Mouse (Mus musculus): ENCODE measurements around the gene Unc5c. TPM values are rescaled to one million over a fixed set of nuclear protein-coding genes. Genes with fewer than 3 reads are reported as not detected.

Unc5c gene
- total and polyA plus RNA-seq, 3 experiments: not detected

DNA sequence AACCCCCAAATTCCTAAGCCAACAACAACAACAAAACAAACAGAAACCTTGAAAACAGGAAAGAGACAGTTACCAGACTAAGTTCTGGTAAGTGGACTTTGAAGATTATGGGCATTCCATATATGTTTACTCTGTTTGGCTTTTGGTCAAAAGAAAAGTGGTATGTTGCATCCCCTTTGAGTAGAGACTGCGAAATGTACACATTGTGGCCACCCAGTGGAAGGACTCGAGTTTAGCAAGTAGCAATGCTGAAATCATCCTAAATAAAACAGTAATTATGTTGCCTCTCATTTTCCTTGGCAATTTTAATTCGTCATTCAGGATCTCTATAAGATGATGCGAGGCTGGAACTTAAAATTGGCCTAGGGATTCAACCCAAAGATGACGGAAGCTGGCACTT lies 8.2 kb downstream of the Unc5c start:
- Histone ChIP-seq H3K79me2 (ENCODE audit: control insufficient read depth, insufficient read depth, low read length, poor library complexity) (no peaks in the 10 kb centered on the region), H3K4me1 (ENCODE audit: control insufficient read depth in 1 of 2, insufficient read depth in 2 of 2, low read length in 2 of 2) (peaks cover 0 to under 1% of the 10 kb centered on the region in 2 experiments; a peak in 1 of 4 replicates), H3K36me3 (ENCODE audit: control insufficient read depth in 1 of 2, insufficient read depth in 2 of 2, low read length in 2 of 2) (no peaks in the 10 kb centered on the region), H3K27ac (ENCODE audit: control insufficient read depth, low read depth, low read length) (no peak overlapping the region), H3K27me3 (ENCODE audit: control insufficient read depth in 1 of 2, insufficient read depth in 2 of 2, low read length in 2 of 2) (no peaks in the 10 kb centered on the region), H3K9me3 (replicated peaks; ENCODE audit: insufficient read depth, low read length) (no peaks in the 10 kb centered on the region), H3K4me3 (ENCODE audit: control insufficient read depth in 1 of 2, insufficient read depth in 1 of 2, low read depth in 2 of 2, low read length in 2 of 2) (no peak overlapping the region), H3K9ac (ENCODE audit: control insufficient read depth, low read depth, low read length, poor library complexity, severe bottlenecking) (no peak overlapping the region)
- 0 out of 6 replicates have a peak, but pooled peaks of 1 of the 3 experiments have one; percentile 4 for TF ChIP-seq CTCF (IDR thresholded peaks at IDR 0.05 in 2 of 3, conservative IDR thresholded peaks at IDR 0.05 in 1 of 3; ENCODE audit: control insufficient read depth in 1 of 3, insufficient read depth in 1 of 3, low read depth in 2 of 3, low read length in 3 of 3, poor library complexity in 1 of 3, severe bottlenecking in 1 of 3)
- TF ChIP-seq ZC3H11A (IDR thresholded peaks at IDR 0.05; ENCODE audit: low read depth, low read length): 0 out of 2 replicates have a peak, but pooled peaks have one; percentile 16
- TF ChIP-seq RAD21 (IDR thresholded peaks at IDR 0.05; ENCODE audit: low read depth, low read length): peak; percentile 23
- no peak for TF ChIP-seq POLR2AphosphoS2 (IDR thresholded peaks at IDR 0.05; ENCODE audit: low read length)
- TF ChIP-seq MAX (IDR thresholded peaks at IDR 0.05; ENCODE audit: low read length): no peak
- TF ChIP-seq SMC3 (IDR thresholded peaks at IDR 0.05; ENCODE audit: low read depth, low read length): no peak; the same call in 1 of the 2 replicates
- no peak for DNase-seq (ENCODE audit: low read depth, low spot score)

DNA sequence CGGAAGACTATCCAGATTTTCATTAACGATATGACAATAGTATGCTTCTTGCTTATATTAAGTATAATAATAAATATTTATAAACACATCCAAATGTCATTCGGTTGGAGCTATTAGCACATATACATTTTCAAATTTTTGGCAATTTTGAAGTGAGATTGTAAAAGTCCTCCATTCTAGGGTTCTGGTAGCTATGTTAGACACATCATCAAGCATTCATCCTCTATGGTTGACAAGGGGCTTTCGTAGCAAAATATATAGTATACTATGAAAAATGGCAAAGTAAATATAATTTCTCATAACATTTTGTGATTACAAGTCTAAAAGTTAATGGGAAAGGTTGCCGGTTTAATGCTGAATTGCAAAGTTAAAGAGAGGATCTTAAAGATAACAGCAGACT lies 10.4 kb downstream of the Unc5c start:
- no peaks in the 10 kb centered on the region for H3K79me2 ChIP-seq (ENCODE audit: control insufficient read depth, insufficient read depth, low read length, poor library complexity)
- H3K36me3 ChIP-seq (ENCODE audit: control insufficient read depth in 1 of 2, insufficient read depth in 2 of 2, low read length in 2 of 2): no peaks in the 10 kb centered on the region
- no peak for DNase-seq (ENCODE audit: low read depth, low spot score)
- no peak overlapping the region for H3K27ac ChIP-seq (ENCODE audit: control insufficient read depth, low read depth, low read length)
- no peaks in the 10 kb centered on the region for H3K27me3 ChIP-seq (ENCODE audit: control insufficient read depth in 1 of 2, insufficient read depth in 2 of 2, low read length in 2 of 2)
- no peaks in the 10 kb centered on the region for H3K4me1 ChIP-seq (ENCODE audit: control insufficient read depth in 1 of 2, insufficient read depth in 2 of 2, low read length in 2 of 2)
- H3K9ac ChIP-seq (ENCODE audit: control insufficient read depth, low read depth, low read length, poor library complexity, severe bottlenecking): no peak overlapping the region
- no peaks in the 10 kb centered on the region for H3K9me3 ChIP-seq (replicated peaks; ENCODE audit: insufficient read depth, low read length)
- no peak overlapping the region for H3K4me3 ChIP-seq (ENCODE audit: control insufficient read depth in 1 of 2, insufficient read depth in 1 of 2, low read depth in 2 of 2, low read length in 2 of 2)
- TF ChIP-seq NRF1 (IDR thresholded peaks at IDR 0.05; ENCODE audit: insufficient read depth, low read depth, low read length, poor library complexity, severe bottlenecking) (no peak), GABPA (IDR thresholded peaks at IDR 0.05; ENCODE audit: low read depth, low read length) (no peak), JUND (IDR thresholded peaks at IDR 0.05; ENCODE audit: low read depth, low read length) (no peak), HCFC1 (IDR thresholded peaks at IDR 0.05; ENCODE audit: low read depth, low read length) (no peak), NELFE (IDR thresholded peaks at IDR 0.05; ENCODE audit: low read depth, low read length) (no peak), CHD1 (IDR thresholded peaks at IDR 0.05; ENCODE audit: low read depth, low read length) (no peak), RCOR1 (IDR thresholded peaks at IDR 0.05; ENCODE audit: low read depth, low read length) (no peak), ZKSCAN1 (IDR thresholded peaks at IDR 0.05; ENCODE audit: low read depth, low read length) (no peak), ETS1 (IDR thresholded peaks at IDR 0.05; ENCODE audit: low read depth, low read length) (no peak), POLR2AphosphoS2 (IDR thresholded peaks at IDR 0.05; ENCODE audit: low read length) (no peak), USF2 (IDR thresholded peaks at IDR 0.05; ENCODE audit: borderline replicate concordance in 1 of 2, insufficient read depth in 1 of 2, low read depth in 1 of 2, low read length in 2 of 2) (no peak), BHLHE40 (IDR thresholded peaks at IDR 0.05; ENCODE audit: borderline replicate concordance, low read depth, low read length) (no peak), MYB (IDR thresholded peaks at IDR 0.05; ENCODE audit: low read depth, low read length) (no peak)
